Mouse (Mus musculus) MEL (cell line): Measurements from ENCODE around the gene Igdcc3.

Experiments
- E2F4 ChIP-seq: IDR thresholded peaks from 2 replicates; pipeline ENCODE4 v1.6.1; 2011; ENCODE audit warnings: low read depth, low read length, improper control_type of control experiment, borderline replicate concordance
- EP300 ChIP-seq, 2 experiments: IDR thresholded peaks; 2 replicates each; pipeline ENCODE4 v1.6.1; 2011; ENCODE audit warnings: improper control_type of control experiment in 2 of 2, low read length in 2 of 2, low read depth in 1 of 2, mild to moderate bottlenecking in 1 of 2
- MAFK ChIP-seq: IDR thresholded peaks from 2 replicates; pipeline ENCODE4 v1.6.1; 2011; ENCODE audit warnings: low read depth, mild to moderate bottlenecking, low read length, improper control_type of control experiment, borderline replicate concordance
- RCOR1 ChIP-seq: IDR thresholded peaks from 2 replicates; pipeline ENCODE4 v1.6.1; 2012; ENCODE audit warnings: low read depth, mild to moderate bottlenecking, inconsistent platforms, low read length, improper control_type of control experiment

DNA sequence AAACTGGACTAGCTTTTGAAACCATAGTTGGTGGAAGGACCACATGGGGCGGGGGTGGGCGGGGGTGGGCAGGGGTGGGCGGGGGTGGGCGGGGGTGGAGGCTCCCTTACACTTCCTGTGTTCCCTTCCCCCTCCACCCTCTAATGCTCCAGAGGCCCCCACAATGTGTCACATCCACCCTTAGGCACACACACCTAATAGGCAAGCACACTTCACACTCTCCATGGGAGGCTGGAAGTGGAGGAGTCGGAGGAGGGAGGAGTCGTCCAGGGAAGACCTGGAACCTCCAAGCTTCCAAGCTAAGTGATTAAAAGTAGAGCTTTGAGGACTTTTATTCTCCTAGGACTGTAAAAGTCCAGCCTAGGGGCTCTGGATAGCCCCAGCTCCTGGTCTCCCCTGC lies 27.5 kb downstream of the Igdcc3 start:
- TF ChIP-seq E2F4: no peak
- no peak for TF ChIP-seq MAFK
- TF ChIP-seq EP300 (IDR thresholded peaks at IDR 0.05; ENCODE audit: low read depth in 1 of 2, low read length in 2 of 2): no peak
- no peak for TF ChIP-seq RCOR1
